Mouse (Mus musculus): Measurements from ENCODE around the gene Gm20479.

DNA sequence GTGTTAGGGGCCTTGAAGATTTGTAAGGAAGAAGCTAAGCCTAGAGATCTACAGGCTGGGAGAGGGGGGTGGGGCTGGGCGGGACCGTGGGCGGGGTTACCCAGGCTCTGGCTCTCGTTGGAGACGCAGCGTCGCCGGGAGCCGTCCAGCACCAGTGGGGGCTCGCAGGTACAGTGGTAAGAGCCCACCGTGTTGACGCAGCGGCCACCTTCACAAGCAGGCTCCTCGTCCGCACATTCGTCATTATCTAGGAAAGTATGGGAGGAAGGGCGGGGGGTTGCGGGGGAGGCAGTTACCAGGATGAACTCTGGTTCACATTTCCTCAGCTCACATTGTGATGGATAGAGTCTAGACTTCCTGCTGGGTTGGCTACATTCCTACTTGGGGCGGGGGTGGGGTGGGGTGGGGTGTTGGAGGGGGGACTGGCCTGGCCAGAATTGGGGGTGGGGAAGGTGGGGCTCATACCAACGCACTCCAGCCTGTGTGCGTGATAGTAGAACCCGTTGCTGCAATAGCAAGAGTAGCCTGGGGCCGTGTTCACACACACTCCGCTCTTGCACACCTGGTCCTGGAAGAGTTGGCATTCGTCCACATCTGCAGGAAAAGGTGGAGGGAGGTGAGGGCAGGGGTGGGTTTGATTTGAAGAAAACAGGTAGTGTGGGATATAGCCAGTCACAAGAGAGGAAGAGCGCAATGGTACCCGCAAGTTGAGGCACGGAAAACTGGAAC is 48.2 kb downstream of the Gm20479 start:
- no peak for TF ChIP-seq POLR2A (IDR thresholded peaks at IDR 0.05; ENCODE audit: low read depth, low read length)
- TF ChIP-seq CTCF (IDR thresholded peaks at IDR 0.05; ENCODE audit: extremely low read depth, insufficient read depth, insufficient read length, insufficient replicate concordance) = no peak
